Mouse (Mus musculus) lung, embryonic 16.5 days (tissue): Measurements from ENCODE around the gene Arid1b. TPM values are rescaled to one million over a fixed set of nuclear protein-coding genes. Genes with fewer than 3 reads are reported as not detected.

ENCODE experiments used
- ATAC-seq: fragments of 200-750 bp; cut with Nextera tagmentation; 2 replicates; pipeline ENCODE4 v1.8.0; 2017; ENCODE audit warnings: low read depth, mild to moderate bottlenecking, moderate library complexity
- H3K27ac ChIP-seq: fragments of 300-500 bp; sonication (generic); 2 replicates; pipeline ENCODE4 v1.5.1; 2014; ENCODE audit warnings: mild to moderate bottlenecking, control low read depth, low read length
- H3K27me3 ChIP-seq: fragments of 300-500 bp; sonication (generic); 2 replicates; pipeline ENCODE4 v1.6.1; 2014; ENCODE audit warnings: low read depth, low read length, mixed read lengths; ENCODE audit not compliant: control insufficient read depth, insufficient read depth
- H3K36me3 ChIP-seq: fragments of 300-500 bp; sonication (generic); 2 replicates; pipeline ENCODE4 v1.6.1; 2014; ENCODE audit warnings: low read length; ENCODE audit not compliant: control insufficient read depth, insufficient read depth
- H3K4me1 ChIP-seq: fragments of 300-500 bp; sonication (generic); replicated peaks from 2 replicates; pipeline ENCODE4 v1.6.1; 2014; ENCODE audit warnings: low read length, mixed read lengths; ENCODE audit not compliant: control insufficient read depth, insufficient read depth
- H3K4me2 ChIP-seq: fragments of 300-500 bp; sonication (generic); 2 replicates; pipeline ENCODE4 v1.6.1; 2014; ENCODE audit warnings: low read depth, low read length, control low read depth
- H3K4me3 ChIP-seq: fragments of 300-500 bp; sonication (generic); 2 replicates; pipeline ENCODE4 v1.5.1; 2014; ENCODE audit warnings: mild to moderate bottlenecking, low read length, control low read depth
- H3K9ac ChIP-seq: fragments of 300-500 bp; sonication (generic); 2 replicates; pipeline ENCODE4 v1.6.1; 2014; ENCODE audit warnings: low read length, control low read depth
- H3K9me3 ChIP-seq: fragments of 300-500 bp; sonication (generic); 2 replicates; pipeline ENCODE4 v1.6.1; 2016; ENCODE audit warnings: low read length; ENCODE audit not compliant: control insufficient read depth
- WGBS: fragments of 180-500 bp; shearing (Covaris S2); extraction: QIAGEN DNeasy Blood & Tissue Kit; methylation state at CpG from one replicate; pipeline ENCODE4 v1.1.7; 2014; 5-methylcytosine and 5-hydroxymethylcytosine counted together
- polyA plus RNA-seq: library from polyadenylated mRNA; unstranded; fragments of >200 nt; fragmentation: Nextera tagmentation; extraction: Ambion mirVana; gene quantifications from 2 replicates; pipeline ENCODE4 v1.2.1, GENCODE M21; 2015

Gene Arid1b
- polyA plus RNA-seq, 1 experiment from 2014 or later = 10.2 TPM

GRCm38 (mm10) chr17:5262788-5263187 lies 268.7 kb downstream of the Arid1b start:
- no peaks in the 10 kb centered on the region for H3K9me3 ChIP-seq
- H3K9ac ChIP-seq = no peak overlapping the region
- H3K4me3 ChIP-seq = no peak overlapping the region
- H3K4me2 ChIP-seq = no peak overlapping the region
- WGBS = 73% methylated on average over 4 of the region's 4 CpGs
- no peak for ATAC-seq
- 0 out of 2 replicates have a peak, but pooled peaks cover 2% of the 10 kb centered on the region for H3K36me3 ChIP-seq
- peaks cover 14% of the 10 kb centered on the region for H3K4me1 ChIP-seq
- no peaks in the 10 kb centered on the region for H3K27me3 ChIP-seq
- no peak overlapping the region for H3K27ac ChIP-seq

DNA sequence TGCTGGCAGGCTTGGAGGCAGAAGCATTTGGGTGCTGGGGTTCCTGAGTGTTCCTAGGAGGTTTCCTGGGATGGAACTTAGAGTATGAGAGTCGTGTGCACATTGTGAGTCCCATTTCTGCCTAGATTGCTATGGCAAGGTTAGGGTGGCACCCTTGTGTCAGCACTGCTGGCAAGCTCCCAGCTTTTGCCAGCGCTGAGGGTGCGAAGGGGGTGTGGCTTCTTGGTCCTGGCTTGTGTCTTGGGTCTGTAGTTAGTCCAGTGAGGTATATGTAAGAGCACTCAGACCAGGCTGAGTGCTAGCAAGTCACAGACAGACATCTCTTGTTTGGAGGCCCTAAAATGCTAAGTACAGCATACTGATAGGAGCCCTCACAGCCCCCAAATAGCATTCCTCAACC lies 270.7 kb downstream of the Arid1b start:
- H3K4me2 ChIP-seq = no peak overlapping the region
- no peak overlapping the region for H3K4me3 ChIP-seq
- no peaks in the 10 kb centered on the region for H3K27me3 ChIP-seq
- no peak overlapping the region for H3K27ac ChIP-seq
- no peak overlapping the region for H3K9ac ChIP-seq
- 0 out of 2 replicates have a peak, but pooled peaks cover 2% of the 10 kb centered on the region for H3K36me3 ChIP-seq
- H3K9me3 ChIP-seq = no peaks in the 10 kb centered on the region
- H3K4me1 ChIP-seq = peaks cover 14% of the 10 kb centered on the region
- ATAC-seq = no peak
- WGBS = 80% methylated on average over 3 of the region's 3 CpGs

DNA sequence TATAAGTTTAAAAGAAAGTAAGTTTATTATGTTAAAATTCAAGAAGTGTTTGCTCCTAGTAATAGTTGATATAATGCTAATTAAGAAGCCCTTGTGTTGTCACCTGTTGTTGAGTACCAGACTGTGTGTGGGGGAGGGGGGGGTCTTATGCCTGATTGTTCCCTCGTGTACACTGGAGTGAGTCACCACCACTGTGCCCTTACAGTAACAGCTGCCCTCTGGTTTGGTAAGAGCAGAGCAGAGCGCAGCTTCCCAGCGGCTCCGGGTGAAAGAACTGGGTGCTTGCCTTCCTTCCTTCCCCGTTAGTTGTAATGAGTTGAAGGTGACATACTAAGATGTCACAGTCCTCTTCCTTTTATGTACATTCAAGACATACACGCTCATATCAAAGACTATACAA lies 271.5 kb downstream of the Arid1b start:
- ATAC-seq = no peak
- H3K9me3 ChIP-seq = no peaks in the 10 kb centered on the region
- no peak overlapping the region for H3K4me2 ChIP-seq
- 0 out of 2 replicates have a peak, but pooled peaks cover 2% of the 10 kb centered on the region for H3K36me3 ChIP-seq
- H3K4me1 ChIP-seq = peaks cover 14% of the 10 kb centered on the region
- 81% methylated on average over 6 of the region's 6 CpGs for WGBS
- H3K4me3 ChIP-seq = no peak overlapping the region
- H3K9ac ChIP-seq = no peak overlapping the region
- no peaks in the 10 kb centered on the region for H3K27me3 ChIP-seq
- no peak overlapping the region for H3K27ac ChIP-seq

GRCm38 (mm10) chr17:5267747-5268146 lies 273.6 kb downstream of the Arid1b start:
- no peaks in the 10 kb centered on the region for H3K27me3 ChIP-seq
- H3K27ac ChIP-seq = no peak overlapping the region
- no peak overlapping the region for H3K4me3 ChIP-seq
- ATAC-seq = no peak
- H3K36me3 ChIP-seq = 0 out of 2 replicates have a peak, but pooled peaks cover 2% of the 10 kb centered on the region
- no peak overlapping the region for H3K9ac ChIP-seq
- H3K4me2 ChIP-seq = no peak overlapping the region
- 90% methylated on average over 6 of the region's 6 CpGs for WGBS
- no peaks in the 10 kb centered on the region for H3K9me3 ChIP-seq
- no peaks in the 10 kb centered on the region for H3K4me1 ChIP-seq

DNA sequence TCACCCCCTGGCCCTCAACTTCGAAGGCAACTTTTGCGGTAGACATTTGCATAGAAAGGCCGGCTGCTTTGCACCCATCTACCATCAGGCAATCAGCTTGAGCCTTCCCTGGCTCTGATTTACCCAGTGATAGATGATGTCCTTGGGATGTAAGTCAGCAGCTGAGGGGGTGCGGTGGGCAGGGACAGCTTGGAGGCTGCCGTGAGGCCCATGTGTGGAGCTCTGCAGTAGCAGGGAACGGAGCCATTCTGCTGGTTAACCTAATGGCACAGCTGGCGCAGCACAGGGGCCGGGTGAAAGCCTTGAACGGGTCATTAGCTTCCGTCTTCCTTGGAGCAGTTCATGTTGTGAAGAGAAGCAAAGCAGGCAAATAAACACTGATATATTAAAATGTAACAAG lies 275.2 kb downstream of the Arid1b start:
- ATAC-seq = no peak

DNA sequence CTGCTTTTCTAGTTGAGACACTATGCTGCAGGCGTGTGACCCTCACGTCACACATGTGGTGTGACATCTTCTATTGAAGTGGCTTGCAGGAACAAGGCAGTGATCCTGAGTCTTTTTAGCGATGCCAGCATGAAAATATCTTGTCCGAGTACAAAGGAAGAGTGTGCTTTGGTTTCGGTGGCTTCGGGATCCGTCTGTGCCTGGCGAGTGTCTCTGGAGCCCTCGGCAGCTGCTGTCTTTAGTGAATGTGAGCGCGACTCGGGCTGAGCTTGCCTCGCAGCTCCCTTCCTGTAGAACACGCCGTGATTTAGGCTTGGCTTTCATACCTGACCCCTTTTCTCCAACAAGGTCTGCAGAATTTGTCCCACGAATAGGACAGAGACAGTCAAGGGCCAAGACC lies 275.6 kb downstream of the Arid1b start:
- H3K4me1 ChIP-seq = peaks cover 4% of the 10 kb centered on the region; the same call in 1 of the 2 replicates
- no peak overlapping the region for H3K4me3 ChIP-seq
- no peak overlapping the region for H3K27ac ChIP-seq
- H3K9ac ChIP-seq = no peak overlapping the region
- H3K36me3 ChIP-seq = no peaks in the 10 kb centered on the region
- no peaks in the 10 kb centered on the region for H3K27me3 ChIP-seq
- WGBS = 86% methylated on average over 16 of the region's 16 CpGs
- no peak for ATAC-seq
- no peaks in the 10 kb centered on the region for H3K9me3 ChIP-seq
- H3K4me2 ChIP-seq = no peak overlapping the region

More for the DNA sequence above, 275.2 kb downstream of the Arid1b start:
- no peak overlapping the region for H3K4me3 ChIP-seq
- WGBS = 71% methylated on average over 10 of the region's 10 CpGs
- H3K9ac ChIP-seq = no peak overlapping the region
- no peaks in the 10 kb centered on the region for H3K9me3 ChIP-seq
- peaks cover 4% of the 10 kb centered on the region; the same call in 1 of the 2 replicates for H3K4me1 ChIP-seq
- no peak overlapping the region for H3K4me2 ChIP-seq
- H3K27ac ChIP-seq = no peak overlapping the region
- no peaks in the 10 kb centered on the region for H3K27me3 ChIP-seq
- no peaks in the 10 kb centered on the region for H3K36me3 ChIP-seq

DNA sequence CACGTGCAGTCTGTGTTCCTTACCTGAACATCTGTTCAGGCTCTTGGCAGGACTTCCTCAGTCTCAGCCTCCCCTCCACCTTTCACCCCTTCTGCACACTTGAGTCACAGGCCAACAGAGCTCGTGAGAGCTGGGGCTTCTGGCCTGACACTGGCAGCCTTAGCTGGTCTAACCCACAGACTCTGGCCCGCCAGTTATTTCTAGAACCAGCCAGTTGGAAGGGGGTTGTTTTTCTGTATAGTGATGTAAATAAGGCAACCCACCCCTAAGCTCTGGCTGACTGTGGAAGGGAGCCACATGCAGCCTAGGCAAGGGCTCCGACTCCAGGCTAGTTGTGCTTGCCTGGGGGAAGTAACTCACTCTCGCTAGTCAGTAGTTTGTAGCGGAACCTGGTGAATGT lies 276.7 kb downstream of the Arid1b start:
- no peak for ATAC-seq
- no peak overlapping the region for H3K4me3 ChIP-seq

DNA sequence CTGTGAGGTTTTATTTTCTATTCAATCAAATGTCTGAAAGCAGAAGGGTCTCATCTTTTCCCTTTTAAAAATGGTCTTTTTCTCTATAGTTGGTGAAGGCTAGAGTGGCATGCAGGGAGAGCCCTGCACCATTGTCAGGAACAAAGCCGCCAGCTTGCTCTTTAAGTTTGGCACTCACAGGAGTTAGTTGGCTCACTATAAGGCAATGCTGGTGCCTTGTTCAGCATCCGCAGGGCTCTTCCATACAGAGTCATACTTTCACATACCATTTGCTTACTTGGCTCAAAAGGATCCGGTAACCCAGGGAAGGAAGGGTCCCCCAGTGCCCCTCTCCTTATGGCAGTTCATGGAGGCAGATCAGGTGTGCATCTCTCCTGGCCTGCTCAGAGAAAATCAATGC lies 279.0 kb downstream of the Arid1b start:
- H3K36me3 ChIP-seq = no peaks in the 10 kb centered on the region
- no peak overlapping the region for H3K27ac ChIP-seq
- no peak overlapping the region for H3K9ac ChIP-seq
- H3K4me2 ChIP-seq = no peak overlapping the region
- no peaks in the 10 kb centered on the region for H3K9me3 ChIP-seq
- WGBS = 87% methylated on average over 3 of the region's 3 CpGs
- no peak for ATAC-seq
- H3K27me3 ChIP-seq = no peaks in the 10 kb centered on the region
- H3K4me1 ChIP-seq = peaks cover 7% of the 10 kb centered on the region
- no peak overlapping the region for H3K4me3 ChIP-seq

More for the DNA sequence above, 276.7 kb downstream of the Arid1b start:
- no peaks in the 10 kb centered on the region for H3K36me3 ChIP-seq
- H3K27me3 ChIP-seq = no peaks in the 10 kb centered on the region
- 76% methylated on average over 6 of the region's 6 CpGs for WGBS
- H3K4me1 ChIP-seq = peaks cover 4% of the 10 kb centered on the region; the same call in 1 of the 2 replicates
- H3K4me2 ChIP-seq = no peak overlapping the region
- H3K27ac ChIP-seq = no peak overlapping the region
- no peaks in the 10 kb centered on the region for H3K9me3 ChIP-seq
- no peak overlapping the region for H3K9ac ChIP-seq

DNA sequence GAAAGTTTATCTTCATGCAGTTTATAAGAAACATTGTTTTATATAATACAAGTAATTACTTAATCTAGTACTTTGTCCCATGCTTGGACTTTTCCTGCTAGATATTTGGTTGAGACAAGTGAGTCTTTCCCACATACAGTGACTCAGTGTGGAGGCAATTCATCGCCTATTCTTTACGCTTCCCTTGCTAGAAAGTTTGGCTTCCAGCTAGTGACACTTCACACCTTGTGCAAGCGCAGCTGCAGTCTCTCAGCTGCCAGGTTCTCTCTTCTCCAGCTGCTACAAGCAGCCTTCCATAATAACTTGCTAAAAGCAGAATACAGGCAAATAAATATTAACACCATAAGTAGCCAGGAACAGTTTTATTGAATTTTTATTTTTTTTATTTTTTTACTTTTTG lies 279.6 kb downstream of the Arid1b start:
- 57% methylated on average over 3 of the region's 3 CpGs for WGBS

DNA sequence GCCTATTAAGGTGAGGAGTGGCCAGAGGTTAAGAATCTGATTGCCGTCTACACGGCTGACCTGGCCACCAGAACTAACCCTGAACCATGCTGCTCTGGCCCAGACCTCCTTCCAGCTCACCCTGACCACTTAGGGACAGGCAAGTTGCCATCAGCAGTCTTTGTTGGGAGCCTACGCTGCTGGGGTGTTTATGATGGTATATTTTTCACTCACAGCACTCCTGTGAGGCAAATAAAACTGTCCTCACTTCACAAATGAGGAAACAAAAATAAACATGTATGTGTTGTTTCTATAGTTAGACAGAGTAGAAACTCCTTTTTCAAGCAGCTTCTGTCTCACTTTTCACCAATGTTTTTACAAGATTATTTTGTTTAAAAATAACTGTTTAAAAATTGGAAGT lies 280.3 kb downstream of the Arid1b start:
- H3K9me3 ChIP-seq = no peaks in the 10 kb centered on the region
- H3K36me3 ChIP-seq = no peaks in the 10 kb centered on the region
- H3K4me3 ChIP-seq = no peak overlapping the region
- 67% methylated on average over 3 of the region's 3 CpGs for WGBS
- H3K27me3 ChIP-seq = no peaks in the 10 kb centered on the region
- no peak overlapping the region for H3K9ac ChIP-seq
- H3K4me1 ChIP-seq = peaks cover 11% of the 10 kb centered on the region
- no peak overlapping the region for H3K4me2 ChIP-seq
- no peak overlapping the region for H3K27ac ChIP-seq
- no peak for ATAC-seq

More for the DNA sequence above, 279.6 kb downstream of the Arid1b start:
- Histone ChIP-seq H3K27me3 (no peaks in the 10 kb centered on the region), H3K27ac (no peak overlapping the region), H3K9ac (no peak overlapping the region), H3K36me3 (no peaks in the 10 kb centered on the region), H3K4me3 (no peak overlapping the region), H3K9me3 (no peaks in the 10 kb centered on the region), H3K4me1 (peaks cover 11% of the 10 kb centered on the region), H3K4me2 (no peak overlapping the region)
- ATAC-seq = peak; percentile 52; the same call in 1 of the 2 replicates
